Mouse (Mus musculus) heart, adult 2 months (tissue): ENCODE measurements around the gene Lyg2. TPM values are rescaled to one million over a fixed set of nuclear protein-coding genes. Genes with fewer than 3 reads are reported as not detected.

Experiments
- DNase-seq, 2 experiments: peaks; one replicate each; pipeline ENCODE4 v3.0.0; 2021
- H3K27ac ChIP-seq: fragments of 200-600 bp; 2 replicates; pipeline ENCODE4 v1.8.1; 2022
- H3K27me3 ChIP-seq: fragments of 200-500 bp; 2 replicates; pipeline ENCODE4 v1.6.1; 2012; ENCODE audit warnings: mild to moderate bottlenecking, low read length, inconsistent platforms, mixed read lengths; ENCODE audit not compliant: control insufficient read depth, insufficient read depth
- H3K36me3 ChIP-seq: fragments of 200-500 bp; 2 replicates; pipeline ENCODE4 v1.6.1; 2012; ENCODE audit warnings: low read length, inconsistent platforms; ENCODE audit not compliant: control insufficient read depth, insufficient read depth
- H3K4me1 ChIP-seq: fragments of 200-500 bp; 2 replicates; pipeline ENCODE4 v1.6.1; 2011; ENCODE audit warnings: low read length; ENCODE audit not compliant: control insufficient read depth, insufficient read depth
- H3K4me3 ChIP-seq: fragments of 200-600 bp; 2 replicates; pipeline ENCODE4 v1.8.1; 2022
- H3K79me2 ChIP-seq: fragments of 200-500 bp; replicated peaks from 2 replicates; pipeline ENCODE4 v1.6.1; 2012; ENCODE audit warnings: mild to moderate bottlenecking, inconsistent platforms, low read length, moderate library complexity, mixed read lengths; ENCODE audit not compliant: control insufficient read depth, insufficient read depth
- H3K9ac ChIP-seq: fragments of 200-500 bp; 2 replicates; pipeline ENCODE4 v1.6.1; 2012; ENCODE audit warnings: low read depth, mild to moderate bottlenecking, control low read depth, inconsistent platforms, low read length, mixed read lengths
- CTCF ChIP-seq: fragments of 200-600 bp; IDR thresholded peaks from 2 replicates; pipeline ENCODE4 v1.8.1; 2022; ENCODE audit warnings: antibody characterized with exemption, mild to moderate bottlenecking, moderate library complexity
- EP300 ChIP-seq: fragments of 200-500 bp; IDR thresholded peaks from 2 replicates; pipeline ENCODE4 v1.6.1; 2011; ENCODE audit warnings: low read depth, low read length, control low read depth; ENCODE audit not compliant: insufficient read depth
- POLR2A ChIP-seq: fragments of 200-500 bp; IDR thresholded peaks from 2 replicates; pipeline ENCODE4 v1.6.1; 2011; ENCODE audit warnings: mild to moderate bottlenecking, low read depth, low read length, control low read depth; ENCODE audit not compliant: insufficient read depth
- WGBS: fragments of 180-500 bp; shearing (Covaris S2); methylation state at CpG from one replicate; pipeline ENCODE4 v1.1.7; 2018; 5-methylcytosine and 5-hydroxymethylcytosine counted together
- intact Hi-C: fragments of 180-260 bp; cut with DNase I; formaldehyde crosslinking; loops from one replicate; pipeline ENCODE4 v1.15.1; 2025
- polyA plus RNA-seq: library from polyadenylated mRNA; depleted of rRNA; stranded (reverse); fragments of >200 nt; gene quantifications from 2 replicates; pipeline ENCODE4 v1.2.3, GENCODE M21; 2012
- total RNA-seq, 2 experiments: library from RNA; stranded (reverse); gene quantifications; 2 replicates each; pipeline ENCODE4 v1.2.3; 2021

Gene Lyg2
- total and polyA plus RNA-seq, 3 experiments: not detected

DNA sequence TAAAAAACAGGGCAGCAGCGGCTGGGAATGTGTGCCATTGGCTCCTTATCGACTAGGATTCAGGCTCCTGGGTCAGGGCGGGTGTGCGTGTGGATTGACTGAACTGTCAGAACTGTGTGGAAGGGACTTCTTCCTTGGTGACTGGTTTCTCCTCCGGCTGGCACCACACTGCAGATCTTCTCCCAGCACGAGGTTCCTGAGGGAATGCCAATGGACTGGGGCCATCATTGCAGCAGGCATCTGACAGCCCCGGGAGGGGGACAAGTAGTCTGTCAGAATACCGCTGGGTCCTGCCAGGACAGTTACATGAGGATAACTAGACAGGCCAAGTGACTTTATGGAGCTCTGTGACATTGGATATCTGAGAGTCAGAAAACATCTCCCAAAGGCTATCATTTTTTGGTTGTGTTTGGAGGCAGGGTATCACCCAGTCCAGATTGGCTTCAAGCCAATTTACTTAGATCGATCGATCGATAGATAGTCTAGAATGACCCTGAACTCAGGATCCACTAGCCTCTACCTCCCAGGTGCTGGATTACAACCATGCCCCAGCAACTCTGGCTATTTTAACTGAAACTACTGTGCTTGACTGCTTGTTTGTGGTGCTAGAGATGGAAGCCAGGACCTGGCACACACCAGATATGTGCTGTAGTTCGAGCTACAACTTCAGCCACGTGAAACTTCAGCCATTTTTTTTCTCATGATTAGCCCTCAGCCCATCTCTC is 38.4 kb downstream of the Lyg2 start:
- WGBS: 82% methylated on average over 13 of the region's 13 CpGs

GRCm38 (mm10) chr1:37873157-37873556 is 43.1 kb downstream of the Lyg2 start:
- 80% methylated on average over 4 of the region's 4 CpGs for WGBS
- no peaks in the 10 kb centered on the region for H3K36me3 ChIP-seq
- no peak for DNase-seq
- peaks cover 2% of the 10 kb centered on the region for H3K4me1 ChIP-seq
- no peaks in the 10 kb centered on the region for H3K79me2 ChIP-seq
- H3K9ac ChIP-seq: no peak overlapping the region
- intact Hi-C loops: loop anchor here (2.0 to 10.0 kb wide), 2 partner anchors 18 to 448 kb away; partner anchors contain the start of genes Mitd1 and Mrpl30
- no peak overlapping the region for H3K27ac ChIP-seq
- H3K4me3 ChIP-seq: no peak overlapping the region
- H3K27me3 ChIP-seq: no peaks in the 10 kb centered on the region
- no peak for TF ChIP-seq POLR2A
- TF ChIP-seq CTCF: no peak
- no peak for TF ChIP-seq EP300

More for the DNA sequence above, 38.4 kb downstream of the Lyg2 start:
- intact Hi-C loops: loop anchor here (10.0 kb wide), 1 partner anchor 453 kb away; no protein-coding TSS in a partner anchor
- Histone ChIP-seq H3K27ac (no peak overlapping the region), H3K79me2 (no peaks in the 10 kb centered on the region; the same call in 1 of the 2 replicates), H3K27me3 (no peaks in the 10 kb centered on the region), H3K9ac (no peak overlapping the region), H3K4me1 (no peaks in the 10 kb centered on the region), H3K36me3 (no peaks in the 10 kb centered on the region; the same call in 1 of the 2 replicates), H3K4me3 (no peak overlapping the region)
- peak in 1 of 2 experiments; percentile 22 for DNase-seq
- no peak for TF ChIP-seq EP300
- no peak for TF ChIP-seq POLR2A
- TF ChIP-seq CTCF: no peak

DNA sequence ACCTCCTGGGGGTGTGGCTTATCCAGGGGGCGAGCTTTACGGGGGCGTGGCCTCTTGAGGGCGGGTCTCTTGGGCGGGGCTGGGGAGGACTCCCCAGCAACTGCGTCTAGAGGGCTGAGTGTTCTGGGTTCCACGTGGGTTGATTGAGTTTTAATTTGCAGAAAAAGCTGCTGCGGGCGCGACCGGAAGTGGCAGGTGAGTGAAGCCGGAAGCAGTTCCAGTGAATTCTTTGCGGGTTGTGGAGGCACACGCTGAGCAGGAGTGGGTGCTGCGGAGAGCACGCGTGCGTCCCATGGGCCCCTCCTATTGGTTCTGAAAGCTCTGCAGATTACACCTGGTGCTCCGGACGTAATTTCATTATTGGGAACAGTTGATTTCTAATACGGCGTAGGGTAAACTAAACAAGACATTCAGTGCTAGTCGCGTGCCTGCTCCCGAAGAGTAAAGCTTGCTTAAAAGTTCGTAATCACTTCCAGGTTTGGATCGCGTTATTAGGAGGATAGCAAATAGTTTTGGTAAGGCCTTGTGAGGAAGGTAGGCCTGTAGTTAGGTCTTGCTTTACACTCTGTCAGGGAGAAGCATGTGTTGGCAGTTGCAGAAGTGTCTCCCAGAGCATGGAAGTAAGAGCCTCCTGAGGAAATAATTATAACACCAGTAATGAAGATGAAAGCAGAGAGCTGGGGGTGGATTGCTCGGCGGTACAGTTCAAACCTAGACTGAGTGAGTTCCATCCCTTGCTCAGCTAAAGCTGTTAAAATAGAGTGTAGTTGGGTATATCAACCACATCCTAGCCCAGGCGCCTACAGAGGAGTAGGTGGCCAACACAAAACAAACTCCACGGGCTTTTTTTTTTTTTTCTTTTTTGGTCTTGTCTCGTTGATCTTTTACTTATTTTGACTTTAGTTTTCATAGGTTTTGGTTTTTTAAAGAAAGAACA is 43.9 kb downstream of the Lyg2 start:
- TF ChIP-seq EP300 (no peak), POLR2A (no peak), CTCF (0 out of 2 replicates have a peak, but pooled peaks have one; percentile 1)
- 5% methylated on average over 33 of the region's 33 CpGs for WGBS
- no peaks in the 10 kb centered on the region for H3K27me3 ChIP-seq
- peaks cover 2% of the 10 kb centered on the region for H3K4me1 ChIP-seq
- H3K27ac ChIP-seq: peak overlapping the region; percentile 63
- no peaks in the 10 kb centered on the region for H3K36me3 ChIP-seq
- H3K79me2 ChIP-seq: no peaks in the 10 kb centered on the region
- DNase-seq: peak; percentile 80 to 83
- H3K9ac ChIP-seq: peak overlapping the region; percentile 52
- peak overlapping the region; percentile 63 for H3K4me3 ChIP-seq
- intact Hi-C loops: loop anchor here (2.0 to 10.0 kb wide), 2 partner anchors 18 to 448 kb away; partner anchors contain the start of genes Mitd1 and Mrpl30

- intact Hi-C loops: loop anchor here (2.0 to 10.0 kb wide), 2 partner anchors 19 to 447 kb away; partner anchors contain the start of genes Mitd1 and Mrpl30
- peak within 1 kb of the TSS; percentile 63 for H3K27ac ChIP-seq
- 8% methylated on average over 7 of the region's 7 CpGs for WGBS
- TF ChIP-seq CTCF (no peak), EP300 (no peak), POLR2A (no peak)
- H3K4me3 ChIP-seq: peak within 1 kb of the TSS; percentile 63
- H3K27me3 ChIP-seq: no peaks in the 10 kb centered on the region
- no peaks in the 10 kb centered on the region for H3K36me3 ChIP-seq
- H3K9ac ChIP-seq: peak within 1 kb of the TSS; percentile 52
- DNase-seq: peak; percentile 37 to 38
- peaks cover 2% of the 10 kb centered on the region for H3K4me1 ChIP-seq
- H3K79me2 ChIP-seq: no peaks in the 10 kb centered on the region
Measured at GRCm38 (mm10) chr1:37871704-37872103, 44.6 kb downstream of the Lyg2 start, which contains the start of gene Lipt1. TSS of gene Lipt1 (plus strand) at chr1:37871738.

GRCm38 (mm10) chr1:37869362-37869761 is 46.9 kb downstream of the Lyg2 start:
- 56% methylated on average over 2 of the region's 2 CpGs for WGBS
- no peak for DNase-seq

More at GRCm38 (mm10) chr1:37869362-37869761, 46.9 kb downstream of the Lyg2 start:
- TF ChIP-seq EP300 (no peak), CTCF (no peak), POLR2A (no peak)
- Histone ChIP-seq H3K79me2 (no peaks in the 10 kb centered on the region), H3K36me3 (no peaks in the 10 kb centered on the region), H3K27me3 (no peaks in the 10 kb centered on the region), H3K4me3 (no peak overlapping the region), H3K9ac (no peak overlapping the region), H3K27ac (no peak overlapping the region), H3K4me1 (peaks cover 2% of the 10 kb centered on the region)
- intact Hi-C loops: no loop called here
